Mouse (Mus musculus) adrenal gland (tissue): Measurements from ENCODE around the gene Eif4g2.

Experiments used
- intact Hi-C: fragments of 180-260 bp; cut with DNase I; formaldehyde crosslinking; loops from one replicate; pipeline ENCODE4 v1.15.1; 2025

The Eif4g2 gene

GRCm38 (mm10) chr7:111072410-111072809, 10.4 kb downstream of the Eif4g2 start:
- intact Hi-C loops: no loop called here

GRCm38 (mm10) chr7:111070167-111070496, 12.7 kb downstream of the Eif4g2 start:
- intact Hi-C loops: no loop called here

- intact Hi-C loops: no loop called here
Measured at GRCm38 (mm10) chr7:111069439-111070166, 13.2 kb downstream of the Eif4g2 start.

- intact Hi-C loops: no loop called here
Measured at GRCm38 (mm10) chr7:111068181-111068580, 14.6 kb downstream of the Eif4g2 start.

GRCm38 (mm10) chr7:111062971-111063370, 19.9 kb downstream of the Eif4g2 start:
- intact Hi-C loops: no loop called here

GRCm38 (mm10) chr7:111059527-111059926, 23.3 kb downstream of the Eif4g2 start:
- intact Hi-C loops: no loop called here

- intact Hi-C loops: no loop called here
Measured at GRCm38 (mm10) chr7:111055984-111056657, 26.7 kb downstream of the Eif4g2 start.

GRCm38 (mm10) chr7:111055221-111055620, 27.6 kb downstream of the Eif4g2 start:
- intact Hi-C loops: no loop called here

GRCm38 (mm10) chr7:111049652-111050421, 33.0 kb downstream of the Eif4g2 start:
- intact Hi-C loops: loop anchor here (5.0 kb wide), 3 partner anchors 132 to 917 kb away; no protein-coding TSS in a partner anchor

- intact Hi-C loops: loop anchor here (5.0 kb wide), 2 partner anchors 133 to 193 kb away; no protein-coding TSS in a partner anchor
Measured at GRCm38 (mm10) chr7:111048920-111049319, 33.9 kb downstream of the Eif4g2 start.

GRCm38 (mm10) chr7:111029046-111029553, 53.7 kb downstream of the Eif4g2 start:
- intact Hi-C loops: no loop called here

- intact Hi-C loops: no loop called here
Measured at GRCm38 (mm10) chr7:111028281-111029045, 54.4 kb downstream of the Eif4g2 start, which contains the start of gene Ctr9. Gene Ctr9, plus strand, starts transcription at chr7:111028951.

- intact Hi-C loops: no loop called here
Measured at GRCm38 (mm10) chr7:111024912-111025311, 57.9 kb downstream of the Eif4g2 start.

GRCm38 (mm10) chr7:111024068-111024594, 58.7 kb downstream of the Eif4g2 start:
- intact Hi-C loops: no loop called here

GRCm38 (mm10) chr7:111020814-111021213, 62.0 kb downstream of the Eif4g2 start:
- intact Hi-C loops: no loop called here
